Mouse (Mus musculus) liver, postnatal 0 days (tissue): ENCODE results near the gene Slc13a3.

Experiments used
- CTCF ChIP-seq: sonication (generic); IDR thresholded peaks from 2 replicates; pipeline ENCODE4 v1.5.1; 2016; ENCODE audit warnings: antibody characterized with exemption, low read depth
- EP300 ChIP-seq: IDR thresholded peaks from 2 replicates; pipeline ENCODE4 v1.6.1; 2016; ENCODE audit warnings: antibody characterized with exemption, low read depth, mild to moderate bottlenecking

DNA sequence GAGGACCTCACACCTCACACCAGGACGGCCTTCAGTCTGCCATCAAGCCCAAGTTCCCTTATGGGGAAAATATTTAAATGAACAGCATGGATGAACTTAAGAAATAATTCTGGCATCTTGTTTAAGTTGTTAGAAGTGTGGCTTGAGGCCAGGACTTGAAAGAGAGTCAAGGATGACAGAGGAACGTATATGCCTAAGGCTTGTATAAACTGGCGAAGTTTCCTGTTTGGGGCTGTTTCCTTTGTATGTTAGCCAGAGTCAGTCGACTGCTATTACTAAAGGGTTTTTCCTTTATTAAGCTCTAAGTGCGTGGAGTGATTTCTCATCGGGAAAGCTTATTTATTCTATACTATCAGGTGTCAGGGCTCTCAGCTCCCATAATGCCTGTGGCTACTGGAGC, 25.8 kb upstream of the Slc13a3 start:
- no peak for TF ChIP-seq CTCF
- TF ChIP-seq EP300: no peak
